Mouse (Mus musculus) cerebellum, postnatal 14 days (tissue): ENCODE data around the gene Wfdc5.
A peak's percentile ranks its signal among the peaks of the same experiment; 100 is the strongest.

Source experiments
- DNase-seq, 2 experiments: peaks; one replicate each; pipeline ENCODE4 v3.0.0; 2021; ENCODE audit warnings: mixed read lengths in 2 of 2

Gene Wfdc5

DNA sequence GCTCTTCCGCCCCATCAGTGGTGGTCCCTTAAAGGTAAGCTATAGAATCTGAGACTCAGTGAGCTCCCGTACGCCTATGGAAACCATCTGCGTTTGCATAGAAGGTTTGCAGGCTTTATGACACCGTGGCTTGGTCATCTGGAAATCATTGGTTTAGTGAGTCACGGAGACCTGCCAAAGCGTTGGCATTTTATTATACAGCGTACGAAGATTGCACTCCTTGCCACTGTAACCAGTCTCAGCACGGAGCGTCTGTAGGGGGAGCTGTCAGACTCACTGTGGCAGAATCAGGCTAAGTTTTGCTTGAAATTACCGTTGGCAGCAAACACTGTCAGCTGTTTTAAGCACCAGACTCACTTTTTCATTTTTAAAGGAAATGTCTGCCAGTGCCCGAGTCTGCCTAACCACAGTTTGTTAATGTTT lies 56.0 kb downstream of the Wfdc5 start:
- DNase-seq: peak; percentile 50 to 59
